Mouse (Mus musculus) frontal cortex, adult 2 months (tissue): Measurements from ENCODE around the gene Gad2. TPM values are rescaled to one million over a fixed set of nuclear protein-coding genes. Genes with fewer than 3 reads are reported as not detected.

Experiments used
- DNase-seq, 2 experiments: peaks; one replicate each; pipeline ENCODE4 v3.0.0; 2022; ENCODE audit warnings: low spot score in 1 of 2; ENCODE audit errors: extremely low spot score in 1 of 2
- polyA plus RNA-seq: library from polyadenylated mRNA; depleted of rRNA; stranded (reverse); fragments of >200 nt; gene quantifications from 2 replicates; pipeline ENCODE4 v1.2.3, GENCODE M21; 2012

Gad2 gene
- polyA plus RNA-seq, 1 experiment = 93.6 TPM

DNA sequence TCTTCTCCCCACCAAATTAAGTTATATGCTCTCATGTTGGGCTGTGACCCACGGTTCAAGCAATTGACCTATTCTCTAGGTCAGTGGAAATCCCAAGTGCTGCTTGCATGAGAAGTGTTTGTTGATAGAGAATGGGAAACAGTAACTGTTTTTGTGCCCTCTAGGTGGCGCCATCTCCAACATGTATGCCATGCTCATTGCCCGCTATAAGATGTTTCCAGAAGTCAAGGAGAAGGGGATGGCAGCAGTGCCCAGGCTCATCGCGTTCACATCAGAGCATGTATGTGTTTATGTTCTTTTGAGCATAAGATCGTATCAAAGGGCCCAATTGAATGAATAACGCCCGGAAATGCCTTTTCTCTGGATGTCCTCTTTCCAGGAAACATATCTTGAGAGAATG, 12.8 kb downstream of the Gad2 start:
- no peak for DNase-seq

DNA sequence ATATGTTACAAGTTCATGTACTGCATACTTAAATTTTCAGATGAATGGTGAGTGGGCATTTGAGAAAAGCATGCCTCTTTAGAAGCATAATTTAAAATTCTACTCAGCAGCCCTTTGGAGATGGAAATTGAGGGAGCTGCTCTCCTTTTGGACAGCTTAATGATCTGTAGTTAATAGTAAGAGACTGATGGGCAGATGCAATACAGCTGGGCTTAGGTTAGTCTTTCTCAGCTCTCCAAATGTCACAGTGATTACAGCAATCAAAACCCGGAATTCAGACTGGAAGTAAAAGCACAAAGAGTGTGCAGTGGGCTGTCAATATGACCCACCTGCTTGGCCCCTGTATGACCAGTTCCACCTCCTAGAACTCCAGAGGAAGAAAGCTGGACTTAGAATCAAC, 24.1 kb downstream of the Gad2 start:
- no peak for DNase-seq

DNA sequence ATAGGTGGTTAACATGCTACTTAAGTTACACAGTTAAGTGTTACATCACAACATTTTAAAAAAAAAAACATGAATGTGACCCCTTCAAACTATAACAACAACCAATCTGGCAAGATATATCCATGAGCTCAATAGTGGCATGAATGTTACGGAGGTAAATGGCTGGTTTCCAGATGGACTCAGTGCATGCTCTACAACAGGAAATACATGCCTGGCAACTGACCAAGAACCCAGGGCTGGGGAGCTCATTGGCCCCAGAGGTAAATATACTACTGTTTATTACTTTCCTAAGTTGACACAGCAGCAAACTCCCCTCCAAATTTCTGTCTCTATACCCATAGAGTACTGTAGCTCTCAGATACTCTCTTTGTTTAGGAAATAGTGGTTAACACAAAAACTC, 26.4 kb downstream of the Gad2 start:
- no peak for DNase-seq

DNA sequence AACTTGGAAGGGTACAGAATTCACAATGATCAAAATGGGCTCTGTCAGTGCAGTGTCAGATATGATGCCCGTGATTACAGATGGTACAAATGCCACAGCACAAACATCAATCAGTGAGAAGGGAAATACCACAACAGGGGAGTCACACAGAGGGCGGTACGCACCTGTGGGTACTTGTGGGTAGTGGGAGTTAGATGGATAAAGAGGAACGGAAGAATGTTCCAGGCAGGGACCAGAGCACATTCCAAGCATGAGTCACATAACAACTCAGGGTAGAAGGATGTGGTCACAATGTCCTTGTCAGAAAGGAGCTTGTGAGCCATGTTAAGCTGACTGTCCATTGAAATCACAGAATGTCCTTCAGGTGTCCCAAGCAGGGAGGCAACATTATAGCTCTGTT, 29.8 kb downstream of the Gad2 start:
- DNase-seq = no peak

DNA sequence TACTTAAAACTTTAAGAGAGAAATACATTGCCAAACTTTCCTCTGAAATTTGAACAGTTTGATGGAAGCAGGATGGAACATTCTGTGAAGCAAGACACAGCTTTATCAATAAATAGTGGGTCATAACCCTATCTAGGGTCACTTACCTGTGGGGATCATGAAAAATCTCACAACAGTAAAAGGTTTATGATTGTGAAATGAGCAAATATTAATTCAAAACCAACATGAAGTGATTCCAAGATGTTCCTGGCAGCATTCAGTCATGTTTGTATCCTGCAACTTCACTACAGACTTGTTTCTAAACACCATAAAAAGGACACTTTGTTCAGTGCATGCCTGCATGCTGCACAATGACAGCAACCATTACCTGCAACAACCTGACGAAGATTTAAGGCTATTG, 41.7 kb downstream of the Gad2 start:
- no peak for DNase-seq

DNA sequence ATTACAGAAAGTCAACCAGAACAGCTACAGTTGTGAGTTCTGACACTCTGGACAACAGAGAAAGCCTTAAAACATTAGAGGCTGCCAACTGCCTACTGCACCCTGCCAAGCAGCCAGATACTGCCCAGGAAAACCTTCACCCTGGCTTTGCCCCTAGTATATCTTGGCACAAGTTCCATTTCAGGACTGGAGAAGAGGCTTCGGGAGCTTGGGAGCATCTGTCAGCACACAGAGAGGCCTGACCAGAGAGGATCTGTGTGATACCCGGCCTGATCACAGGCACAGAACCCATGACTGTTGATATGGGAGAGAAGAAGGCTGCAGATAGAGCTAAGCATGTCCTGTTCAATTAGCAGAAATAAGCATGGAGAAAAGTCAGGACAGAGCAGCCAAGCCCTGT, 48.4 kb downstream of the Gad2 start:
- no peak for DNase-seq

DNA sequence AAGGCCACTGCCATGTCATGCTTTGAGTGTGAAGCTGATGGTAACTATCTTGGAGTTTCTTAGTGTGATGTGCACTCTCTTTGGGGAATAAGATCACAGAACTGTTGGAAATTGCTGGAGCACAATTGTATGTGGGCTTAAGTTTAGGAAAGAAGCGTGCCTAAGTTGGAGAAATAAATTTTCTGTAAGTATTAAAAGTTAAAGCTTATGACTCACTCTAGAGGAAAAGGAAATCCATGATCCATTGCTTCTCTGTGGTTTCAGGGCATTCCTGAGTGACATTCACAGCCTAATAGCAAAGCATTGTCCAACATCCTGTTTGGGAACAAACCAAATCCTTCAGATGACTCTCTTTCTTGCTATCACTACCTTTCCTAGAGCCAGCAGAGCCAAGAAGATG, 49.3 kb downstream of the Gad2 start:
- no peak for DNase-seq

DNA sequence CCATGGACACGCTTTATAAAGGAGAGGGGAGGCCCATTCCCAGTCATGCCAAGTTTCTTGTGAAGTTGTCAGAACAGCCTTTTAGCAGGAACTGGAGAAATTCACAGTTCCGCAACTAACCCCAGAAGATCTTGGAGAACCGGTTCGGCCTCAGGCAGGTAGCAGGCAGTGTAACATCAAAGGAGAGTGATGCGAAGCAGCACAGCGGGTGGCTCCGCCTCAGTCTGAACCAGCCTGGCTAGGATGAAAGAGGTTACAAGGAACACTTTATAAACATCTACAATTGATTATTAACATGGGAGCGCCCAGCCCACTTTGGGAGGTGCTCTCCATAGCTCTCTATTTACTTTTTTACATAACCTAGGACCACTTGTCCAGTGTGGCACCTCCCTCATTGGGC, 55.1 kb downstream of the Gad2 start:
- no peak for DNase-seq

DNA sequence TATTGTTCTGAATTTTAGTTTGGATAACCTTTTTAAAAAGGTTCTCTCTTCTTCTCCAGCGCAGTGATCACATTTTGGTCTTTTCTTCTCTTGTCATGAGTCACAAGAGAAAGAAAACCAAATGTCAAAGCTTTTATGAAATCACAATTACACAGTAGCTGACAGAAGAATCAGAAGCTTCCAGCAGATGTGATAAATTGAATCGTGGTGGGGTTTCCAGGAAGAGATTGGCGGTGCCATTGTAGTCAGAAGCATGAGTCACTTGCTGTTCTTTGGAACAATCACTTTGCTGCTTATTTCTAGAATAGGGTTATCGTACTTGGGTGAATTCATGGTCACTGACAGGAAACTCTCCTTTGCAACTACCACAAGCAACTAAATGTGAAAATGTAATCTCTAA, 57.9 kb downstream of the Gad2 start:
- DNase-seq = peak in 1 of 2 experiments; percentile 11

DNA sequence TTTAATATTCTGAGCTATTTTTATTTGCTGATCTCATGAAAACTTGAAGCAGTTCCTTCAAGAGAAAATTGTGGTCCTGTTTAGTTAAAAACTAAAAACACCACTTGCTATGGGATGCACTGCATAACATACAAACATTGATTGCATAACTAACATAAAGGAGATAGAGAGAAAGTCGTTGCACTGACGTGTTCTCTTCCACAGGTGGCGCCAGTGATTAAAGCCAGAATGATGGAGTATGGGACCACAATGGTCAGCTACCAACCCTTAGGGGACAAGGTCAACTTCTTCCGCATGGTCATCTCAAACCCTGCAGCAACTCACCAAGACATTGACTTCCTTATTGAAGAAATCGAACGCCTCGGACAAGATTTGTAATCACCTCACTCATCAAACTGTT, 68.0 kb downstream of the Gad2 start:
- DNase-seq = no peak

DNA sequence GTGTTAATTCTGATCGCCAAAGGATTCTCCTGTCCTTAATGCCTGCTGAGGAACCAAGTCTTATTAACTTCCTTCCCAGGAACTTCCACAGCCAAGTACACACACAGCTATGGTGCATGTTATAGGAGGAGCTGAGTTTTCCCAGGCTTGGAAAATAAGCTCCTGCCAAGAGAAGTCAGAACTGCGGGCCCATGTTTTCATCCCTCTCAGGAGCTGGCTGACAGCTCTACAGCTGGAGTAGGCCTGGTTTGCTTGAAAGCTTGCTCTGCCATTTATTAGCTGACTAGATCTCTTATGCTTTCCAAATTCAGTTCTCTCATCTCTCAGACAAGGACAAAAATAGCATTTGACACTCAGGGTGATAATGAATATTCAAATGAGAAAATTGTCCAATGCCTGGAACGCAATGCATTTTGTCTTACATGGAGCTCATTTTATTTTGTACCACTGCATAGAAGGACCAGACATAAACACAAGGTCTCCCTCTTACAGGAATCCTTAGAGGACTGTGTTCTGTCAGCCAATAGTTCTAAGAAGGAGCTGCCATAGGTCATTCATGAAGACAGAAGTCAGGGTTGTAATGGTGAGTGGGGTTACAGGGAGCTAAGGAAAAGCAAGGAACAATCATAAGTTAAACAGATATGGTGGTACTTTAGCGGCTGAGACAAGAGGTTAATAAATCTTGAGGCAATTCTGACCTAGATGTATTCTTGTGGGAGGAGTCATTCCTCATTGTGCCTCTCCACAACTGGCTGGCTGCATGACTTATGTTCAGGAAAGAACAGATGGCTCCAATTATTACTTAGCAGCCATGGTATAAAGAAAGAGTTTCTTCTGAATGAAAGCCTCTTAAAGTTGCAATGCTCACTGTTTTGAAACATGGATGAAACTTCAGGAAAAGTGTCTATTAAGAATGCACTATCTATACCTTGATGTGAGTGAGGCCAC, 83.0 kb downstream of the Gad2 start:
- peak in 1 of 2 experiments; percentile 31 for DNase-seq

DNA sequence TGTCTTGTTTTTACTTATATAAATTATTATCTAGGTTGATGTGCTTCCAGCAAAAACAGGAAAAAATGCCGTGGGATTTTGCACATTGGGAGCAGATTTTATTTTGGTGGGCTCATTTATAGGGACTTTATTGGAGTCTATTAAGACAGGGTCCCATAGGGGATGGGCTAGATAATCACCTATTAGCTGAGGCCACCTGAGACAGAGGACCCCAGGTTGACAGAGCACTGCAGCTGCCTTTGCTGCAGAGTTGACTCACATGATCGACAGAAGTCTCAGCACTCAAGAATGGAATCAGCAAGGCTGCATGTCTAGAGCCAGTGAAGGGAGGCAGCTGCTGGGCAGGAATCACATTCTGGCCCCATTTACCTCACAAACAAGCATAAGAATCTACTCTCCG, 84.2 kb downstream of the Gad2 start:
- DNase-seq = no peak

DNA sequence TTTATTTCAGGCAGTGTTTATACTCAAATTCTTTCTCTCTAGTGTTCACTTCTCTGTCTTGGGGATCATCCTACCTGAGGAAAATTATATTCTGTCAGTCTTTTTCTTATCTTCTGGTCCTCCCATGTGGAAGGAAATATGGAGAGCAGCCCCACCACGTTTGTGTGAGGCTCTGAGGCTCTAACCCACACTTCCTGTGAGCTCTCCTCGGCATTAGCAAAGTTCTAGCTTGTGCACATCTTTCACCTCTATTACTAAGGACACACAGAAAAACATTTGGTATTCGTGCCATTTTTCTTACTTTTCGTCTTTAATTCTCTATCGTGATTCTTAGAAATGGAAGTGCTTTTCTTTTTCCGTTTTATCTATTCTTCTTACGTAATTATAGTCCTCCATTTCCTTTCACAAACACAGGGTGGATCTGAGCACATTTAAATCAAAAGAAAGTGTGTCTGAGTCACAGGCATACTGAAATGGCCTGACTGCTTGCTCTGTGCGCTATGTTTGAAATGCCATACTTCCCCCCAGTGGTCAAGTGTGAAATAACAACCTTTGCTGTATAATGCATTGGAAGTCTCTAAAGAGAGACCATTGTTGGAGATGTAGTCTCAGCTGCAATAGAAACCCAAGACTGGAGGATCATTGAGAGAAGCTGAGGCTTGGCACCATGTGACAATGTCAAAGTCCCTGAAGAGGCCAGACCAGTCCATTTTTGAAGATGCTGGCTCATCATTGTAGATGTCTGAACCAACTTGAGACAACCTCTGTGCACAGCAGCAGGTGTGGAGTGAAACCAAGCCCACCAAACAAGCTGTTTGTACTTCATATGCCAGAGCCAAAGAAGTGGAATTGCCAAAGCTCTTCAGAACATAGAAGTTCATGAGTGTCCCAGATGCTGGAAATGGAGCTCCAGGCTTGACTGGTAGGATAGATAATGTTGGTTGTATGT, 99.8 kb downstream of the Gad2 start:
- DNase-seq = peak; percentile 63 to 94

DNA sequence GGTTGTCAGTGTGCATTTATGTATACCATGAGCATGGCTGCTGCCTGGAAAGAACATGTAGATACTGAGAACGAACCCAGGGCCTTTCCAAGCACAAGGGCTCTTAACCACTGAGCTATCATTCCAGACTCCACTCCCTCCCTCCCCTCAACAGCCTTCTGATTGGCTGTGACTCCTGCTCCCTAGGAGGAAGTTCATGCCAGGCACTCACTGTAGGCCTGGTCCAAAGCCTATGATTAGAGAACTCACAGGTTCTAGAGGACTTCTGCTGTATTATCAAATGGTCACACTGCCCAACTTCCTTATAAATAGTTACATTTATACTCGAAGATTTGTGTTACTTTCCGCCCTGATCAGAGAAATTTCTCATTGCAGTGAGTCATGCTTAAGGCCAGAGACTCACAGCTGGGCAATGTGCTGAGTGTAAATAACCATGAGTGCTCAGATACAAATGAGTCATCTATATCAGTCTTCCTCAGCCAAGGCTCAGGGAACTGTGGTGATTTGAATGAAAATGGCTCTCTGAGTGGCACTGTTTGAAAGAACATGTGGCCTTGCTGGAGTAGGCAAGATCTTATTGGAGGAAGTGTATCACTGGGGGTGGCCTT, 102.0 kb downstream of the Gad2 start:
- DNase-seq = no peak

DNA sequence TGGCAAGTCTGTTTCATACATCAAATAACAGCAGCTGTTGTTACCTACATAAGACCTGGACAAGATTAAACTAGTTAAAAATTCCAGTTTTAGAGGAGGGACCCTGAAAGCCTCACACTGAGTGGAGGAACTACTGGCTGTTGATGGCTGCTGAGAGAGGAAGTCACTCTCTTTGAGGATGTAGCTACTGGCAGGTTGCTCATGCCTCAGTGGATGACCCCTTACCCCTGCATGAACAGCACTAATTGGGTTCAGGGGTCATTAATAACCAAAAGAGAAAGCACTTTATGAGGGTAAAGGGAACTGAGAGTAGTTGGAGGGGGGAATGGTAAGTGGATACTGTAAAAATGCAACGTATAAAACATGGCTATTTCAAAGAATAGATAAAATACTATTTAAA, 105.1 kb downstream of the Gad2 start:
- no peak for DNase-seq

DNA sequence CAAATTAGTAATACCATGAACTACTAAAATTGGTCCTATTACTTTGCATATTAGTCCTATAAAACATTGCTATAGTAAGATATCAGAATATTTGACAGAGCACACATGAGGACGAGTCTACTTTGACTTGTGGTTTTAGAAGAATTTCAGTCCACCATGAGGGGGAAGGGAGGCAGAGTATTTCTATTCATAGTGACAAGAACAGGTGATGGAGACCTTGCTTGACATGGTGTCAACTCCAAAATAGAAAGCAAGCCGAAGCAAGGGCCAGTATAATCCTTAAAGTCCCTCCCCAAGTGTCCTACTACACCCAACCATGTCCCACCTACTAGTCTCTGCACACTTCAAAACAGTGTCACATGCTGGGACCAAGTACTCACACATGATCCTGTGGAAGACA, 114.1 kb downstream of the Gad2 start:
- DNase-seq = no peak

DNA sequence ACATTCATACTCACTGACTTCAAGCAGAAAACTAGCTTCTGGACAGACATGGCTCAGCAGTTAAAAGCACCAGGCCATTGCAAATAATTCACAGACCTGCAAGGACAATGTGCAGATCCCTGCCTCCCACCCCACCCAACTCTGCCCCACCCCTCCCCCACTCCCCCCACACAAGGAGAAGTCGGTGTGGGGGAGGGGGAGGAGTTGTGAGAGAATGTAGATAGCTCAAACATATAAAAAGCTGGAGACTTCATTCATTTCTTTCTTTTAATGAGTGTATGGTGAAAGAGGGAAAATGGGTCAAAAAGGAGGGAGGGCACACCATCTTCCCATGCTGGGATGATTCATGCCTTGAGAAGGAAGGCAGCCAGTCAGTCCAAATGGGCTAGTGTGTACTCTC, 117.4 kb downstream of the Gad2 start:
- no peak for DNase-seq

DNA sequence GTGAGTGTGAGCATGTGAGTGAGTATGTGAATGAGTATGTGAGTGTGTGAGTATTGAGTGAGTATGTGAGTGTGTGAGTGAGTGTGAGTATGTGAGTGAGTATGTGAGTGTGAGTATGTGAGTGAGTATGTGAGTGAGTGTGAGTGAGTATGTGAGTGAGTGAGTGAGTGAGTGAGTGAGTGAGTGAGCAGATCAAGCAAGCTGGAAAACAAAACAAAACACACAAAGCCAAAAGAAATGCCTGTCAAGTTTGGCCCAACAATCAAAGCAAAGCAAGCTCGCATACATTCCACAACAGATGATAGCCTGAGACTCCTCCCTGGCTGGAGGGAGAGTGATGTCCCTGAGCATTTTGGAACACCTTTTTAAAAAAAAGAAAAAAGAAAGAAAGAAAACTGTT, 118.4 kb downstream of the Gad2 start:
- DNase-seq = no peak

DNA sequence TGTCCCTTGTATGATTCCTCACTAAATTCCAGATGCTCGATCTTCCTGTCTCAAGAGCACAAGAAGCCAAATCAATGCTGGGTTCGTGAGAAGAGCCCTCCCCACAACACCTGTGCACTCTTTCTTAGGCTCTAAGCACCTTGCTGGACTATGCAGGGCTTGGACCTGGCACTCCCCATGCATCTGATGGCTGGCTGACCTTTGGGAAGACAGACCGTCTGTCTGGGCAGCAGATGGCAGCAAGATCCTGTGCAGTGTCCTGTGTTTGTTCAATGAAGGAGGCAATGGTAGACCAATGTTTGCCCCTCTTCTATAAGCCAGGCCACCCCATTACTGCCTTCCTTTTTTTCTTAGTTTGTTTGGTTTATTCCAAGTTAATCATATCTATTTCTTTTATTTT, 119.2 kb downstream of the Gad2 start:
- no peak for DNase-seq
